8 mouse cellular contexts compared by ENCODE assay signal in genomic region chr9:120111156-120111945, GRCm38 (mm10). TPM values are rescaled to one million over a fixed set of nuclear protein-coding genes. Genes with fewer than 3 reads are reported as not detected.
DNase-seq lines count a peak whose midpoint lies in the region; ATAC-seq and TF ChIP-seq lines count a peak whose summit lies in the region.

No protein-coding gene starts in this region.

- no peak for TF ChIP-seq CTCF in small intestine, adult 2 months (IDR thresholded peaks at IDR 0.05; ENCODE audit: extremely low read depth, insufficient read length, insufficient replicate concordance, low read depth, low read length)

- DNase-seq in lung, adult 18-20 months: no peak
- DNase-seq in forebrain, embryonic 11.5 days (ENCODE audit: low spot score): no peak
- no peak for DNase-seq in retina, postnatal 1 day
- no peak for DNase-seq in yolk sac, embryonic 10.5 days (ENCODE audit: low spot score)

- peak overlapping the region; percentile 74 for H3K9ac ChIP-seq in lung, embryonic 16.5 days (ENCODE audit: low read length)
- peak overlapping the region; percentile 33; the same call in 1 of the 2 replicates for H3K9ac ChIP-seq in forebrain, embryonic 11.5 days (ENCODE audit: low read length)
- peak overlapping the region; percentile 73 for H3K9ac ChIP-seq in limb, embryonic 12.5 days (replicated peaks)

- H3K27me3 ChIP-seq in lung, embryonic 16.5 days (ENCODE audit: control insufficient read depth, insufficient read depth, low read depth, low read length): no peaks in the 10 kb centered on the region
- no peaks in the 10 kb centered on the region for H3K27me3 ChIP-seq in forebrain, embryonic 11.5 days (ENCODE audit: control insufficient read depth, insufficient read depth, low read length)
- H3K27me3 ChIP-seq in limb, embryonic 12.5 days: no peaks in the 10 kb centered on the region
- H3K27me3 ChIP-seq in small intestine, adult 2 months (ENCODE audit: control insufficient read depth, insufficient read depth, low read length): no peaks in the 10 kb centered on the region

- peak overlapping the region; percentile 87; the same call in 1 of the 2 replicates for H3K27ac ChIP-seq in lung, embryonic 16.5 days (ENCODE audit: low read length)
- peak overlapping the region; percentile 90; the same call in 1 of the 2 replicates for H3K27ac ChIP-seq in forebrain, embryonic 11.5 days (ENCODE audit: low read depth, low read length)
- H3K27ac ChIP-seq in limb, embryonic 12.5 days: peak overlapping the region; percentile 95; the same call in 1 of the 2 replicates
- H3K27ac ChIP-seq in small intestine, adult 2 months (ENCODE audit: insufficient read depth, low read depth, low read length): 0 out of 2 replicates have a peak overlapping the region, but pooled peaks have one; percentile 10

- ATAC-seq in lung, embryonic 16.5 days (ENCODE audit: low read depth): no peak
- ATAC-seq in forebrain, embryonic 11.5 days (replicated peaks; ENCODE audit: low FRiP score): no peak
- ATAC-seq in limb, embryonic 12.5 days (ENCODE audit: insufficient number of reproducible peaks, insufficient read depth, low FRiP score, low TSS enrichment, low read depth): no peak
- ATAC-seq in cerebellum, adult (ENCODE audit: insufficient number of reproducible peaks, low FRiP score, low TSS enrichment): no peak

- peaks cover 3% of the 10 kb centered on the region for H3K4me1 ChIP-seq in lung, embryonic 16.5 days (replicated peaks; ENCODE audit: control insufficient read depth, insufficient read depth, low read length)
- no peaks in the 10 kb centered on the region for H3K4me1 ChIP-seq in forebrain, embryonic 11.5 days (replicated peaks; ENCODE audit: control insufficient read depth, insufficient read depth, low read length)
- H3K4me1 ChIP-seq in limb, embryonic 12.5 days (replicated peaks): peaks cover 6% of the 10 kb centered on the region
- peaks cover 18% of the 10 kb centered on the region for H3K4me1 ChIP-seq in small intestine, adult 2 months (ENCODE audit: control insufficient read depth, insufficient read depth, insufficient read length, low read length)

- H3K36me3 ChIP-seq in lung, embryonic 16.5 days (ENCODE audit: control insufficient read depth, insufficient read depth, low read length): no peaks in the 10 kb centered on the region
- no peaks in the 10 kb centered on the region for H3K36me3 ChIP-seq in forebrain, embryonic 11.5 days (ENCODE audit: control insufficient read depth, insufficient read depth, low read length)
- peaks cover 2% of the 10 kb centered on the region; the same call in 1 of the 2 replicates for H3K36me3 ChIP-seq in limb, embryonic 12.5 days
- 0 out of 2 replicates have a peak, but pooled peaks cover under 1% of the 10 kb centered on the region for H3K36me3 ChIP-seq in small intestine, adult 2 months (ENCODE audit: control insufficient read depth, insufficient read depth, low read length)

- H3K4me2 ChIP-seq in lung, embryonic 16.5 days (ENCODE audit: low read depth, low read length): peak overlapping the region; percentile 60
- H3K4me2 ChIP-seq in forebrain, embryonic 11.5 days (ENCODE audit: low read depth, low read length, severe bottlenecking): peak overlapping the region; percentile 62
- H3K4me2 ChIP-seq in limb, embryonic 12.5 days: peak overlapping the region; percentile 57

- H3K9me3 ChIP-seq in lung, embryonic 16.5 days (ENCODE audit: control insufficient read depth, low read length): no peaks in the 10 kb centered on the region
- H3K9me3 ChIP-seq in forebrain, embryonic 11.5 days (ENCODE audit: control insufficient read depth, low read length): no peaks in the 10 kb centered on the region
- H3K9me3 ChIP-seq in limb, embryonic 12.5 days: no peaks in the 10 kb centered on the region

- 70% methylated on average over 15 of the region's 15 CpGs for WGBS in lung, embryonic 16.5 days
- WGBS in forebrain, embryonic 11.5 days: 80% methylated on average over 15 of the region's 15 CpGs
- 79% methylated on average over 15 of the region's 15 CpGs for WGBS in limb, embryonic 12.5 days
- WGBS in small intestine, adult 2 months: 75% methylated on average over 15 of the region's 15 CpGs

- peak overlapping the region; percentile 60 for H3K4me3 ChIP-seq in lung, embryonic 16.5 days (ENCODE audit: low read length)
- peak overlapping the region; percentile 70 for H3K4me3 ChIP-seq in forebrain, embryonic 11.5 days (ENCODE audit: low read depth, low read length)
- peak overlapping the region; percentile 74 for H3K4me3 ChIP-seq in limb, embryonic 12.5 days (replicated peaks)
- no peak overlapping the region for H3K4me3 ChIP-seq in small intestine, adult 2 months (ENCODE audit: low read depth, low read length)

- TF ChIP-seq POLR2A in small intestine, adult 2 months (IDR thresholded peaks at IDR 0.05; ENCODE audit: low read depth, low read length): no peak

RNA-seq across cellular contexts. Expression of gene Slc25a38, which starts 1.2 kb away (rescaled TPM):
- 29.8 and 29.9 TPM in 2 replicates for polyA plus RNA-seq in lung, embryonic 16.5 days (2015; fragmentation: Nextera tagmentation; extraction: Ambion mirVana)
- polyA plus RNA-seq in forebrain, embryonic 11.5 days (2014; fragmentation: Nextera tagmentation; extraction: Ambion mirVana): 33.7 and 38.1 TPM in 2 replicates
- 34.1 and 37.1 TPM in 2 replicates for polyA plus RNA-seq in limb, embryonic 12.5 days (2016; fragmentation: Nextera tagmentation; extraction: Ambion mirVana)
- 15.0 and 29.4 TPM in 2 replicates for polyA plus RNA-seq in small intestine, adult 2 months (2012; rRNA removed)

RNA-seq across cellular contexts. Expression of gene Rpsa, which starts 16.1 kb away (rescaled TPM):
- polyA plus RNA-seq in lung, embryonic 16.5 days (2015; fragmentation: Nextera tagmentation; extraction: Ambion mirVana): 1,386 and 1,480 TPM in 2 replicates
- polyA plus RNA-seq in forebrain, embryonic 11.5 days (2014; fragmentation: Nextera tagmentation; extraction: Ambion mirVana): 1,443 and 1,598 TPM in 2 replicates
- polyA plus RNA-seq in limb, embryonic 12.5 days (2016; fragmentation: Nextera tagmentation; extraction: Ambion mirVana): 1,149 and 1,159 TPM in 2 replicates
- polyA plus RNA-seq in small intestine, adult 2 months (2012; rRNA removed): 1,611 and 2,329 TPM in 2 replicates

RNA-seq across cellular contexts. Expression of gene Ccr8, which starts 19.4 kb away (rescaled TPM):
- 0.38 and 0.72 TPM in 2 replicates for polyA plus RNA-seq in lung, embryonic 16.5 days (2015; fragmentation: Nextera tagmentation; extraction: Ambion mirVana)
- polyA plus RNA-seq in forebrain, embryonic 11.5 days (2014; fragmentation: Nextera tagmentation; extraction: Ambion mirVana): not detected in 2 replicates
- not detected in 2 replicates for polyA plus RNA-seq in limb, embryonic 12.5 days (2016; fragmentation: Nextera tagmentation; extraction: Ambion mirVana)
- polyA plus RNA-seq in small intestine, adult 2 months (2012; rRNA removed): 0.18 and 0.25 TPM in 2 replicates

RNA-seq across cellular contexts. Expression of gene Mobp, which starts 38.2 kb away (rescaled TPM):
- polyA plus RNA-seq in lung, embryonic 16.5 days (2015; fragmentation: Nextera tagmentation; extraction: Ambion mirVana): not detected in 2 replicates
- 1.9 and 3.2 TPM in 2 replicates for polyA plus RNA-seq in forebrain, embryonic 11.5 days (2014; fragmentation: Nextera tagmentation; extraction: Ambion mirVana)
- polyA plus RNA-seq in limb, embryonic 12.5 days (2016; fragmentation: Nextera tagmentation; extraction: Ambion mirVana): not detected in 2 replicates
- not detected in 2 replicates for polyA plus RNA-seq in small intestine, adult 2 months (2012; rRNA removed)

RNA-seq across cellular contexts. Expression of gene Cx3cr1, which starts 41.7 kb away (rescaled TPM):
- polyA plus RNA-seq in lung, embryonic 16.5 days (2015; fragmentation: Nextera tagmentation; extraction: Ambion mirVana): 8.9 and 9.2 TPM in 2 replicates
- 3.7 and 3.9 TPM in 2 replicates for polyA plus RNA-seq in forebrain, embryonic 11.5 days (2014; fragmentation: Nextera tagmentation; extraction: Ambion mirVana)
- polyA plus RNA-seq in limb, embryonic 12.5 days (2016; fragmentation: Nextera tagmentation; extraction: Ambion mirVana): 5.1 and 5.9 TPM in 2 replicates
- polyA plus RNA-seq in small intestine, adult 2 months (2012; rRNA removed): 3.9 and 4.3 TPM in 2 replicates

Comparison
In these comparisons a context has a peak if more than half of its experiments do, and no peak if none do; other contexts are left out.
1. H3K27ac ChIP-seq: peak in every context shown above with its lines; median percentile 95 in limb, embryonic 12.5 days; 90 in forebrain, embryonic 11.5 days; 87 in lung, embryonic 16.5 days; 10 in small intestine, adult 2 months.